Mouse (Mus musculus) monocyte, adult 2 months (primary cell): ENCODE data around the gene Qsox2.

Source experiments
- DNase-seq, 2 experiments: peaks; one replicate each; pipeline ENCODE4 v3.0.0; 2022; ENCODE audit warnings: low spot score in 2 of 2, low read depth in 1 of 2

The Qsox2 gene

DNA sequence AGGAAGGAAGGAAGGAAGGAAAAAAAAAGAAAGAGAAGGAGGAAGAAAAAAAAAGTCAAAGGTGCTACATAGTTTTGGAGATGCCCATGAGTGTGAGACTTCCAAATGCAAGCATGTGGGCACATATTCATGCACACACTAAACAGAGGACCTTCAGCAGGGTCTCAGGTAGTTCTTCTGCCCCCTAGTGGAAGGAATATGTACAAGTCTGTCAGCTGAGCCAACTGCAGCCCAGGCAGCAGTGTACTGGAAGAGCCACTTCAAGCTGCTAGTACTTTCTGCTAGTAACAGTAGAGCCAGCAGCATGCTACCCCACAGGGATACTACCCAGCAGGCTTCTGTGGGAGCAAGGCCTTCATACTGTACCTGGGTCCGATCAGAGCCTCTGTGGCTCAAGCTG is 9.5 kb downstream of the Qsox2 start:
- no peak for DNase-seq

- DNase-seq, result no peak
Observed at GRCm38 (mm10) chr2:26225242-26225641, 12.1 kb downstream of the Qsox2 start.

GRCm38 (mm10) chr2:26223961-26224360 is 13.4 kb downstream of the Qsox2 start:
- no peak for DNase-seq

- no peak for DNase-seq
Observed at GRCm38 (mm10) chr2:26214526-26214925, 22.8 kb downstream of the Qsox2 start.

DNA sequence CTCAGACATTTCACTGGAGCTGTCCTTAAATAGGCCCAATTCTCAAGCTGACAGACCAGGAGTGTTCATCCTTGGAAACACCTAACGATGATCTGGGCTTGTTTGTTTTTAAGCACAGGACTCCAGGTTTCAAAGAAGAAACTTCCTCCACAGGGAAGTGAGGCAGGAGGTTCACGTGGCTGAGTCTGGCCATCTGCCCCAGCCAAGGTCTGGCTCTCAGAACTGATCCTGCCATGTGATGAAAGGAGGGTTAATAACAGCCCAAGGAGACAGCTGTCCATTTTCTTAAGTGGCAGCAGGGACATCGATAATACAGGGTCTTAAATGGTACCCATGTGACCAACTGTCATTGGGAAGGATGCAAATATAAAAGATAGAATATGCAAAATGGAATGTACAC is 27.8 kb downstream of the Qsox2 start:
- DNase-seq, result no peak

- DNase-seq, result peak in 1 of 2 experiments; percentile 16
Observed at GRCm38 (mm10) chr2:26208126-26208789, 29.1 kb downstream of the Qsox2 start, which contains the start of gene Lhx3. Lhx3 (minus strand) TSS chr2:26208289.

GRCm38 (mm10) chr2:26207559-26207958 is 29.8 kb downstream of the Qsox2 start:
- no peak for DNase-seq

- no peak for DNase-seq
Observed at GRCm38 (mm10) chr2:26205761-26206160, 31.6 kb downstream of the Qsox2 start.

DNA sequence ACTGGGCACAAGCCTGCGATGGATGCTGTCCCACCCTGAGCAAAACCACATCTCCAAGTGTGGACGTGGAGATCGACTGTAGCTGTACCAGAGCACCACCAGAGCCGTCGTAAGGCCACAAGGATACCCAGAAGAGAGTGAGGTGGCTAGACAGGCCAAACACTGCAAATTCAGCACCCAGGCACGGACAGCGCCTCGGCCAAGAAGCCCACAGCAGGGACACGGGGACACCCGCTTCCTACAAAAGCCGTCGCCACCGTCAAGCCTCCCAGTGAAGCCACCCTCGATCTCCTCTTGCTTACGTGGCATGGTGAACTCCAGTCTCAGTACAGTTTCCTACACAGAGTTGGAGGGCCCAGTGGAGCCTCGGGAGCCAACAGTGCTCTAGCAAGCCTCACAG is 32.2 kb downstream of the Qsox2 start:
- DNase-seq, result no peak

DNA sequence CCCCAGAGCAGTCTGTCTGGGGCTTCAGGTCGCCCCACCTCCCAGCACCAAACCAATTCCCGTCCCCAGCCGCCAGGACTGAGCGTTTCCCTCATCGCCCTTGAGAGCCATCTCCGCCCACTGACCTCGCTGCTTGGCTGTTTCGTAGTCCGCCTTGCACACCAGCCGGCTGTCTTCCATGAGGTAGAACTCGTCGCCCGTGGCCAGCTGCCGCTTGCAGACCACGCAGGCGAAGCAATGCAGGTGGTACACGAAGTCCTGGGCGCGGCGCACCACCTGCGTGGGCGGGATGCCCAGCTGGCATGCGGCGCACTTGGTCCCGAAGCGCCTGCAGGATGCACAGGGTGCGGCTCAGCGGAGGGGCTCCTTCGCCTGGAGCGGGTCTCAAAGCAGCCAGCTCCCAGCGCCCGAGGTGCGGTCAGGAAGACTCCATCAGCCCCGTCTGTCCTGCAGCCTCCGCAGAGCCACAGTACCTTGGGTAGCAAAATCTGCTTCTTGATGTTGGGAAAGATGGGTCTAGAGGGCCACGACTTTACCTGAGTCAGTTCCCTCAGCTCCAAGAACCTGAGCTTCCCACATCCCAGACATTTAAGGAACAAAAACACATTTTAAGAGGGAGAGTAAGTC is 34.4 kb downstream of the Qsox2 start:
- no peak for DNase-seq

DNA sequence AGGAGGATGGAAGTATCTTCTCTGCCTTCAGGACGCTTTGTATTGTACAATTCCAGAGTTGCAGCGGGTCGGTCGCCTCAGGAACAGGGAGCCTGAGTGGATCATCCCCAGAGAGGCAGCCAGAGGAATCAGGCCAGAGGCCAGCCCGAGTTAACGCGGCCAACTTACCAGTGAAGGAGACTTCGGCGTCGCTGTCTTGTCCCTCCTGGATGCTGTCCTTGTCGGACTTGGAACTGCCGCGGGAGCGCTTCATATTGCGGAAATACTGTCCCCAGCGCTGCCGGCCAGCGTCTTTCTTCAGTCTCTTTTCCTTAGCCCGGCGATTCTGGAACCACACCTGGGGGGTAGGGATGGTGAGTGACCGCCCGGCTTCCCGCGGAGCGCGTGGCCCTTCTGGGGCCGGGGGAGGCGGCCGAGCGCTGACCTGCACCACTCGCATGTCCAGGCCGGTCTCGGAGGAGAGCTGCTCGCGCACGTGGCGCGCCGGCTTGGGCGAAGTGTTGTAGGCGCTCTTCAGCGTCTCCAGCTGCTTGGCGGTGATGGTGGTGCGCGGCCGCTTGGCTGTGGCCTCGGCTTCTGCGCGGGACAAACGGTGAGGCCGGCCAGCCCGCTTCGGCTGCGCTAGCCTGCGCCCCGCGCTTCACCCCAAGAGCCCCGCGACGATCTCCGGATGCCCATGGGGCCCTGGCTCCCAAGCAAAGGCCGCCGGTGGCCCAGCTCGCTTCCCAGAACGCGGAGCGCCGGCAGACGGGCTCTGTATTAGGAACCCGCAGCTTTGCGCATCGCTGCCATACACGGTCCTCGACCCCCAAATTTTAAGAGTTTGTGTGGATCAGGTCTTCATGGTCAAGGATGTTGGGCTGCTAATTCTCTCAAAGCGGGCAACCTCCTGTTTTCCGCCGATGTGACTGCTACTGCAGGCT is 35.1 kb downstream of the Qsox2 start:
- no peak for DNase-seq

GRCm38 (mm10) chr2:26198488-26198887 is 38.8 kb downstream of the Qsox2 start:
- DNase-seq, result no peak

- DNase-seq, result no peak
Observed at GRCm38 (mm10) chr2:26194552-26195339, 42.6 kb downstream of the Qsox2 start.

DNA sequence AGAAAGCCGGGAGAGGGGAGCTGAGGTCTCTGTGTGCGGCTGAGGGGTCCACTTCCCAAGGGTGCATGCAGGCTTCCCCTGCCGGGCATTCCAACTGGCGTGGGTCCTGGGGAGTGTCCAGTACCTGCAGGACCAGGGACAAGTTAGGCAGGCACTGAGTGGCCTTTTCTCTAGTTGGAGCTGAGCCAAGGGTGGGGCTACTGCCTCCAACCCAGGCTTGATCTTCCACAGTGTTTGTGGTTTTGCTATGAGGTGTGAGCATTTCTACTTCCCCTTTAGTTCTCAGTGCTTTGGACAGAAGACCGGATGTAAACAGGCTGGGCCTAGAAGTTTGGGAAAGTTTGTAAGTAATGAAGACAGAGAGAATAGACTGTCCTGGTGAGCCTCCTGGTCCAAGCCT is 48.8 kb downstream of the Qsox2 start:
- peak; percentile 60 to 66 for DNase-seq

- DNase-seq, result no peak
Observed at GRCm38 (mm10) chr2:26184352-26184751, 53.0 kb downstream of the Qsox2 start.

DNA sequence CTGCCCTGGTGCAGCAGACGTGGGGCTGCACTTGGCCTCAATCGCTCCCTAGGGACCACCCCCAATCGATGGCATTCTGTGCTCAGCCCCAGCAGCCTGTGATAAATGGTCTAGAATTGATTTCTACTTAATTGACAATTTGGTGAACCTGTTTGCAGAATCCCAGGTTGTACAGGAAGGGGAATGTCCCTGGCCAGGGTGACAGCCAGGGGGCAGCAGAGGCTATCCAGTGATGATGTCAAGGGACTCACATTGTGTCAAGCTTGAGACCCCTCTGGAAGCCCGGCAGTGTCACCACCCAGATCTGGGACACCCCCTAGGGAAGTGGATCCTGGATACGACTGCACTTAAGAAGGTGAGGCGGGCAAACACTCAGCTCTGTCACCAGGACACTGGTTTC is 54.7 kb downstream of the Qsox2 start:
- DNase-seq, result peak in 1 of 2 experiments; percentile 22

- DNase-seq, result no peak
Observed at GRCm38 (mm10) chr2:26177189-26177588, 60.1 kb downstream of the Qsox2 start.

GRCm38 (mm10) chr2:26176731-26177130 is 60.6 kb downstream of the Qsox2 start:
- DNase-seq, result no peak

- DNase-seq, result no peak
Observed at GRCm38 (mm10) chr2:26175191-26175590, 62.1 kb downstream of the Qsox2 start.

GRCm38 (mm10) chr2:26172166-26172565 is 65.2 kb downstream of the Qsox2 start:
- no peak for DNase-seq

- no peak for DNase-seq
Observed at GRCm38 (mm10) chr2:26170376-26170775, 66.9 kb downstream of the Qsox2 start.
